Mouse (Mus musculus) C2C12 (cell line): ENCODE data around the gene Lpin3. TPM values are rescaled to one million over a fixed set of nuclear protein-coding genes. Genes with fewer than 3 reads are reported as not detected.

ENCODE experiments used
- H3K27me3 ChIP-seq: one replicate; pipeline ENCODE4 v1.6.1; 2011; ENCODE audit not compliant: control insufficient read depth, insufficient read depth, insufficient read length
- H3K36me3 ChIP-seq: one replicate; pipeline ENCODE4 v1.6.1; 2011; ENCODE audit not compliant: control insufficient read depth, insufficient read depth
- H3K4me3 ChIP-seq: one replicate; pipeline ENCODE4 v1.5.1; 2011; ENCODE audit warnings: mild to moderate bottlenecking, control low read depth; ENCODE audit not compliant: poor library complexity, insufficient read depth, severe bottlenecking
- H3K79me2 ChIP-seq: one replicate; pipeline ENCODE4 v1.6.1; 2011; ENCODE audit not compliant: control insufficient read depth, insufficient read depth
- H3K79me3 ChIP-seq: one replicate; pipeline ENCODE4 v1.6.1; 2011; ENCODE audit warnings: low read depth, control low read depth
- H3ac ChIP-seq: one replicate; pipeline ENCODE3; 2011; ENCODE audit warnings: low read depth; ENCODE audit not compliant: control insufficient read depth, insufficient read length
- CEBPB ChIP-seq: IDR thresholded peaks from one replicate; pipeline ENCODE4 v1.6.1; 2011; ENCODE audit warnings: low read depth, mild to moderate bottlenecking, control low read depth, moderate library complexity
- CTCF ChIP-seq: IDR thresholded peaks from one replicate; pipeline ENCODE4 v1.5.1; 2011; ENCODE audit not compliant: control insufficient read depth, insufficient read depth, insufficient read length
- FOSL1 ChIP-seq: IDR thresholded peaks from one replicate; pipeline ENCODE4 v1.8.0; 2011; ENCODE audit warnings: mild to moderate bottlenecking, low read length; ENCODE audit not compliant: poor library complexity, insufficient read depth, severe bottlenecking
- MAX ChIP-seq: IDR thresholded peaks from one replicate; pipeline ENCODE4 v1.6.1; 2011; ENCODE audit warnings: mild to moderate bottlenecking, control low read depth
- MYOD1 ChIP-seq: IDR thresholded peaks from one replicate; pipeline ENCODE4 v1.6.1; 2011; ENCODE audit warnings: low read depth; ENCODE audit not compliant: control insufficient read depth, insufficient read length
- MYOG ChIP-seq: IDR thresholded peaks from one replicate; pipeline ENCODE4 v1.6.1; 2011; ENCODE audit not compliant: control insufficient read depth, insufficient read length; ENCODE audit errors: extremely low read depth
- USF1 ChIP-seq: IDR thresholded peaks from one replicate; pipeline ENCODE4 v1.6.1; 2011; ENCODE audit warnings: low read depth, mild to moderate bottlenecking, control low read depth, moderate library complexity
- polyA plus RNA-seq: library from polyadenylated mRNA; unstranded; fragments of >200 nt; fragmentation: generic; extraction: Trizol; gene quantifications from one replicate; pipeline ENCODE4 v1.2.1, GENCODE M21; 2012; ENCODE audit warnings: missing spikeins

The Lpin3 gene
- polyA plus RNA-seq, 1 experiment = 10.4 TPM

DNA sequence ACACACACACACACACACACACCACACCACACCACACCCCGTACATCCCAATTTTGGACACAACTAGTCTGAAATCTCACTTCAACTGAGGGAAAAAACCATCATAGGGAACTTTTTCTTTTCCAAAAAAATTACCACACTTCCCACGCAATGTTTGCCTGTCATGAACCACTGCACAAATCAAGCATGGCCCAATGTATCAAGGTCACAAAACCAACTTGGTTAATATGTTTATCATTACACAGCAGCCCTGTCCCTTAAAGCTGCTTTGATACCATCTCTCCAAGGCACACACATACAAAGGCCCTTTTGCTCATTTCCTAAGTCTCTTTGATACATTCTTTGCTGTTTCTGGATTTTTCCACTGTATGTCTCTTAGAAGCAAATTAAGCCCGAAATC, 9.2 kb upstream of the Lpin3 start:
- no peaks in the 10 kb centered on the region for H3K36me3 ChIP-seq

DNA sequence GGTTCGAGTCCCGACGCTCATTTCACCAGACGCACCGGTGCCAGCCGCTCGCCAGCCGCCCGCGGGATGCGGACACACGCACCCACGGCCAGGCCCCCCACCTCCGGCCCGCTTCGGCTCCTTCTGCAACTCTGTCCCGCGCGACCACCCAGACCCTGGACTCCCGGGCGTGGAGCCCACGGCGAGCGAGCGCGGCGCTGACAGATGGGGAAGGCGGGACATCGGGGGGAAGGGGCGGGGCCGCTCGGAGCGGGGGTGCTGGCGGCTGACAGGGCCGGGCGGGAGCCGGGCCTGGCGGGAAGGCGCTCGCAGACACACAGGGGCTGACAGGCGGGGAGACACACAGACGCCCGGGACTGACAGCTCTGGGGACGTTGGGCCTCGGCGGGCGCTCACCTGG, 8.1 kb upstream of the Lpin3 start:
- TF ChIP-seq MYOG = no peak
- TF ChIP-seq FOSL1 = no peak
- no peak for TF ChIP-seq MYOD1
- no peak for TF ChIP-seq CEBPB
- no peak for TF ChIP-seq USF1
- no peak for TF ChIP-seq MAX
- TF ChIP-seq CTCF = no peak

More for the DNA sequence above, 9.2 kb upstream of the Lpin3 start:
- Histone ChIP-seq H3ac (no peak overlapping the region), H3K79me2 (peaks cover 14% of the 10 kb centered on the region), H3K79me3 (no peaks in the 10 kb centered on the region), H3K4me3 (no peak overlapping the region), H3K27me3 (no peaks in the 10 kb centered on the region)
- TF ChIP-seq MYOD1 (no peak), MYOG (no peak), MAX (no peak), FOSL1 (no peak), CEBPB (no peak), USF1 (no peak), CTCF (no peak)

DNA sequence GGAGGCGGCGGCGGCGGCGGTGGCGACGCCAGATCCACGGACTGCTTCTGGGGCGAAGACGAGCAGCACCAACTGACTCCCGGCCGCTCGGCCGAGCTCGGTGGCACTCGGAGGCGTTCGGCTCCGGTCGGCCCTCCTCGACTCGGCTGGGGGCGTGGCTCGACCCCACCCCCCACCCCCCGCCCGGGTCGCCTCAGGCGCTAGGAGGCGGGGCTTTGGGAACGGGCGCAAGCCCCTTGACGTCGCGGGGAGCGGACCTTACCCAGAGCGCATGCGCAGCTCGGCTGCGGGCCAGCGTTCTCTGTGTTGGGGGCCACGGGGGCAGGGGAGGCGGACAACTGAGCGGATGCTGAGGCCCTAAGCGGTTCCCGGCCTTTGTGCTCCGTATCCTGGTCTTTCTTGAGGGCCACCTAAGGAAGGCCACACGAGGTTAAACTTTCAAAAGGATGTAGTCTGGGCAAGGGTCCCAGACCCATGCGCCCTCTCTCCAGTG, 7.5 kb upstream of the Lpin3 start, which contains the start of gene Zhx3:
Gene Zhx3 (minus strand): TSS at position 109 of the 493 bp plus-strand sequence.
- H3ac ChIP-seq = peak within 1 kb of the TSS; percentile 69
- no peaks in the 10 kb centered on the region for H3K36me3 ChIP-seq
- peaks cover 14% of the 10 kb centered on the region for H3K79me2 ChIP-seq
- TF ChIP-seq USF1 = no peak
- no peak for TF ChIP-seq MYOD1
- no peak for TF ChIP-seq FOSL1
- no peak for TF ChIP-seq MYOG
- no peak for TF ChIP-seq MAX
- no peak for TF ChIP-seq CEBPB
- no peak for TF ChIP-seq CTCF
- H3K27me3 ChIP-seq = no peaks in the 10 kb centered on the region
- H3K4me3 ChIP-seq = peak within 1 kb of the TSS; percentile 64
- no peaks in the 10 kb centered on the region for H3K79me3 ChIP-seq

More for the DNA sequence above, 8.1 kb upstream of the Lpin3 start:
- Histone ChIP-seq H3ac (peak overlapping the region; percentile 50), H3K4me3 (peak overlapping the region; percentile 64), H3K79me2 (peaks cover 14% of the 10 kb centered on the region), H3K27me3 (no peaks in the 10 kb centered on the region), H3K79me3 (no peaks in the 10 kb centered on the region), H3K36me3 (no peaks in the 10 kb centered on the region)

DNA sequence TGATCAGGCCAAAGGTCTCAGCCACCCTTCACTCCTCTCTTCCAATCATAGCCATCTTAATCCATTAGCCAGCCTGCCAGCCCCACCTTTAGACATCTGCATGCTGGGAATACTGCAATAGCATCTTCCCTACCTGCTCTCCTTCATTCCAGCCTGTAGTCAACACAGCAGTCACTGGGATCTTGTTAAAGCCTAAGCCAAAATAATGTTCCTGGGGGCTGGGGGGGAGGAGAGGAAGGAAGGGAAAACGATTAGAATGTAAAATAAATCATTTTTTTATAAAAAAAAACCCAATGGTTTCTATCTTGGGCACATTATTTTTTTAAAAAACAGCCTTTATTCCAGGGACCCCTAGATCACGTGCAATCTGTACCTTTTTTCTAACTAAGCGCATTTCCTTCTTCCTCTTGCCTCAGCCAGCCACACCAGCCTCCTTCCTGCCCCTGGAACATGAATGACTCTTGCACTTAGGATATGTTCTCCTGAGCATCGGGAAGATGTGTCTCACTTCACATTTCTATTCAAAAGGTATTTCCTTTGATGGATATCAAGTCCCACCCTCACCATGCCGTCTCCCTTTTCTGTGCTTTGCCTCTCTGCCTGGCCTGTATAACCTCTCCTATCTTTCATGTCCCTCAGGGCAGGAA, 6.1 kb upstream of the Lpin3 start:
- Histone ChIP-seq H3ac (no peak overlapping the region), H3K4me3 (no peak overlapping the region), H3K79me2 (peaks cover 14% of the 10 kb centered on the region), H3K36me3 (no peaks in the 10 kb centered on the region), H3K79me3 (no peaks in the 10 kb centered on the region), H3K27me3 (no peaks in the 10 kb centered on the region)
- TF ChIP-seq USF1 = no peak
- TF ChIP-seq MAX = no peak
- TF ChIP-seq CEBPB = no peak
- no peak for TF ChIP-seq CTCF
- no peak for TF ChIP-seq MYOG
- TF ChIP-seq FOSL1 = no peak
- no peak for TF ChIP-seq MYOD1

DNA sequence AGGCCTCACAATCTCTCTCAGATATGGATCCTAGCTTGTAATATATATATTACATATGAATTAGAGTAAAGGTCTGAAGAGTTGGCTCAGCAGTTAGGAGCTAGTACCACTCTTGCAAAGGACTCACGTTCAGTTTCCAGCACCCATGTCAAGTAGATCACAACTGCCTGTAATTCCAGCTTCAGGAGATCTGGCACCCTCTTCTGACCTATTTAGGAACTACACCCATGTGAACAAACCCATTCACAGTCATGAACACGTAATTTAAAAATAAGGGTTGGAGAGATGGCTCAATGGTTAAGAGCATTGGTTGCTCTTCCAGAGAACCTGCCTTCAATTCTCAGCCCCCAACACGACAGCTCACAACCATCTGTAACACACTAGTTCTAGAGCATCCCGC, 4.4 kb upstream of the Lpin3 start:
- H3K79me2 ChIP-seq = peaks cover 12% of the 10 kb centered on the region
- H3K4me3 ChIP-seq = no peak overlapping the region
- no peaks in the 10 kb centered on the region for H3K27me3 ChIP-seq
- H3ac ChIP-seq = no peak overlapping the region
- H3K79me3 ChIP-seq = no peaks in the 10 kb centered on the region
- no peaks in the 10 kb centered on the region for H3K36me3 ChIP-seq
- TF ChIP-seq FOSL1 (no peak), USF1 (no peak), CEBPB (no peak), CTCF (no peak), MAX (no peak), MYOG (no peak), MYOD1 (no peak)
